Mouse (Mus musculus) C2C12 (cell line): ENCODE measurements around the gene Gfra4.

Experiments
- CTCF ChIP-seq: IDR thresholded peaks from one replicate; pipeline ENCODE4 v1.5.1; 2011; ENCODE audit not compliant: control insufficient read depth, insufficient read depth, insufficient read length
- MAX ChIP-seq: IDR thresholded peaks from one replicate; pipeline ENCODE4 v1.6.1; 2011; ENCODE audit warnings: mild to moderate bottlenecking, control low read depth
- MYOD1 ChIP-seq: IDR thresholded peaks from one replicate; pipeline ENCODE4 v1.6.1; 2011; ENCODE audit warnings: low read depth; ENCODE audit not compliant: control insufficient read depth, insufficient read length
- USF1 ChIP-seq: IDR thresholded peaks from one replicate; pipeline ENCODE4 v1.6.1; 2011; ENCODE audit warnings: low read depth, mild to moderate bottlenecking, control low read depth, moderate library complexity

DNA sequence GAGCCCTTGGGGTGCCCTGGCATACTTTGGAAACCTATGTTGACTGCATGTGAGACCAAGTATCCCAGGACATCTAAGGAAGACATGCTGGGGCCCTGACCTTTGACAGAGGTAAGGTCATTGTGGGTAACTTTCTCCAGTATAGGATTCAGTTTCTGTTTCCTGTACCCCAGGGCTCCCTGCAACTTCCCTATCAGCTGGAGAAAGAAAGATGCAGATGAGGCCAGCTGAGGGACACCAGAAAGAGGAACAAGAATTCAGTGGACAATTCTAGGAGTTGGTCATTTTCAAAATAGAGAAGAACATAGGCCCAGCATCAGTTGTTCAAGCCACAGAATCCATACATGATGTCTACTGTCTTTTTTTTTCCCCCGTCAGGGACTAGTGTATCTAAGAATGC, 46.7 kb upstream of the Gfra4 start:
- TF ChIP-seq CTCF (no peak), MAX (no peak), USF1 (no peak), MYOD1 (no peak)
